Mouse (Mus musculus) neural tube, embryonic 15.5 days (tissue): ENCODE results near the gene Prps1. TPM values are rescaled to one million over a fixed set of nuclear protein-coding genes. Genes with fewer than 3 reads are reported as not detected.
A peak's percentile ranks its signal among the peaks of the same experiment; 100 is the strongest.

Source experiments
- ATAC-seq: fragments of 200-750 bp; cut with Nextera tagmentation; 2 replicates; pipeline ENCODE4 v1.8.0; 2017; ENCODE audit warnings: mild to moderate bottlenecking, moderate TSS enrichment, moderate library complexity; ENCODE audit not compliant: low FRiP score
- H3K27ac ChIP-seq: fragments of 300-500 bp; sonication (generic); replicated peaks from 2 replicates; pipeline ENCODE4 v1.5.1; 2015; ENCODE audit warnings: mild to moderate bottlenecking, inconsistent platforms
- H3K27me3 ChIP-seq: fragments of 300-500 bp; sonication (generic); replicated peaks from 2 replicates; pipeline ENCODE4 v1.6.1; 2015; ENCODE audit warnings: inconsistent platforms
- H3K36me3 ChIP-seq: fragments of 300-500 bp; sonication (generic); 2 replicates; pipeline ENCODE4 v1.6.1; 2015; ENCODE audit warnings: inconsistent platforms
- H3K4me1 ChIP-seq: fragments of 300-500 bp; sonication (generic); 2 replicates; pipeline ENCODE4 v1.6.1; 2015; ENCODE audit warnings: inconsistent platforms
- H3K4me2 ChIP-seq: fragments of 300-500 bp; sonication (generic); 2 replicates; pipeline ENCODE4 v1.6.1; 2015; ENCODE audit warnings: inconsistent platforms, mild to moderate bottlenecking, moderate library complexity
- H3K4me3 ChIP-seq: fragments of 300-500 bp; sonication (generic); replicated peaks from 2 replicates; pipeline ENCODE4 v1.5.1; 2015; ENCODE audit warnings: mild to moderate bottlenecking, inconsistent platforms
- H3K9ac ChIP-seq: fragments of 300-500 bp; sonication (generic); replicated peaks from 2 replicates; pipeline ENCODE4 v1.6.1; 2015; ENCODE audit warnings: mild to moderate bottlenecking, inconsistent platforms
- H3K9me3 ChIP-seq: fragments of 300-500 bp; sonication (generic); replicated peaks from 2 replicates; pipeline ENCODE4 v1.6.1; 2016; ENCODE audit warnings: inconsistent platforms
- WGBS: fragments of 180-500 bp; shearing (Covaris S2); methylation state at CpG from one replicate; pipeline ENCODE4 v1.1.7; 2015; ENCODE audit warnings: mixed read lengths; 5-methylcytosine and 5-hydroxymethylcytosine counted together
- polyA plus RNA-seq: library from polyadenylated mRNA; unstranded; fragments of >200 nt; fragmentation: Nextera tagmentation; extraction: Ambion mirVana; gene quantifications from 2 replicates; pipeline ENCODE4 v1.2.1, GENCODE M21; 2015

The Prps1 gene
- polyA plus RNA-seq, 1 experiment from 2014 or later = 88.0 TPM

DNA sequence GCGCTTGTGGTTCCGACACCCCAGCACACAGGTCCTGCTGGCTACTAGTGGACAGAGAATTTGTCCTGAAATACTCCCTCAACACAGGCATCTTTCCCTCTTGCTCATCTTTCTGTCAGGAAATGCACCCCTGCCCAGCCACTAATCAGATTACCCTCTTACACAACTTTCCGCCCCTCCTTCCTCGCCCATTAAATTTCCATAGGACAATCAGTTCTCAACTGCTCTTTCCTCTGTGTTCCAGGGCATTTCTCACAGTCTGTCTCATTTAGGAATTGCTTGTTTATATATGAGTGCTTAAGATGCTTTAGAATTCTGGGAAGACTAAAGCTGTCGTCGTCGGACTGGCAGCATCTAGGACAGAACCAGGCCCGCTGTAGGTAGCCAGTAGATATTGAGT lies 61.9 kb downstream of the Prps1 start:
- WGBS = 88% methylated on average over 8 of the region's 8 CpGs
- H3K9me3 ChIP-seq = no peaks in the 10 kb centered on the region
- H3K27me3 ChIP-seq = peaks cover 33% of the 10 kb centered on the region; the same call in 1 of the 2 replicates

DNA sequence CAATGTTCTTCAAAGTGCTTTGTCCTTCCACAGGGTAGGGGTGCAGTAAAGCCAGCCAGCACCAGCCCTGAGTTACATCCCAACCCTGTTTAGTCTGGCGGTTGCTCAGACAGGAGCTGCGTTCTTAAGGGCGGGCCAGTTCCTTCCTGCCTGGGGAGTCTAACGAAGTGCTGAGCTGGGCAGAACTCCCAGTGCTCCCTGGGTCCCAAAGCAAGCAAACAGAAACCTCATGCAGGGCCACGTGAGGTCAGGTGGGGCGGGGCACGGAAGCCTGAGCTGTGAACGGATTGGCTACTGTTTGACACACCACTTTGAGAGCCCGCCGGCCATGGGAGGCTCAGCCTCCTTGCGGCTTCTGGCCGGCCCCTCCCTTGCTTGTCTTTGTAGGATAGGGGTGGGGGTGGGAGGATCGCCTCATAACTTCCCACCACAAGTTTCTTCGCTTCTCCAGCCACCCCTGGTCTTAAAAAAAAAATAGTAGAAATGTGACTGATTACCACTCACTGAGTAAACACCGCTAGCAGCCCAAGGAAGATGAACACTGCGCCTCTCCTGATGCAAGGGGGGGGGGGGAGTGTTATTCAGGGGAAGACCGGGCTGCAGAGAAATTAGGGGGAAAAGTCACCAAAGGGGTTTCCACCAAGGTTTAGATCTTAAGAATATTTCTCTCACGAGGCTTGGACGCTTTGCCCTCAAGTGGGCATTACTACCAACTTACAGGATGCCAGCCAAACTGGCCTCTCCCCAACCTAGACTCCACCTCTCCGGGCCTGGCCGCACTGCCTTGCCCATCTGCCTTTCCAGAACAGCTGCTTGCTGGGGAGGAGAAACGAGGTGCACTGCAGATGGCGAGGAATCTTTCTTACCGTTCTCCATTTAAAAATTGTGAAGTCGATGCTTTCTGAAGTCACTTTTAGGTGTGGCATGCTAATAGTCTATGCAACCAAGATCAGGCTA lies 64.0 kb downstream of the Prps1 start:
- WGBS = 25% methylated on average over 23 of the region's 25 CpGs
- Histone ChIP-seq H3K27me3 (peaks cover 17% of the 10 kb centered on the region; the same call in 1 of the 2 replicates), H3K27ac (no peak overlapping the region), H3K9me3 (no peaks in the 10 kb centered on the region), H3K9ac (no peak overlapping the region), H3K4me1 (no peaks in the 10 kb centered on the region), H3K36me3 (no peaks in the 10 kb centered on the region), H3K4me2 (peak overlapping the region; percentile 50), H3K4me3 (peak overlapping the region; percentile 15; the same call in 1 of the 2 replicates)
- peak; percentile 83 for ATAC-seq

More for the DNA sequence above, 61.9 kb downstream of the Prps1 start:
- Histone ChIP-seq H3K9ac (no peak overlapping the region), H3K36me3 (no peaks in the 10 kb centered on the region), H3K4me2 (no peak overlapping the region), H3K4me1 (no peaks in the 10 kb centered on the region), H3K4me3 (no peak overlapping the region), H3K27ac (no peak overlapping the region)
- ATAC-seq = no peak

- no peak overlapping the region for H3K27ac ChIP-seq
- H3K9me3 ChIP-seq = no peaks in the 10 kb centered on the region
- WGBS = 73% methylated on average over 14 of the region's 14 CpGs
- no peaks in the 10 kb centered on the region for H3K4me1 ChIP-seq
- H3K4me2 ChIP-seq = no peak overlapping the region
- no peak overlapping the region for H3K4me3 ChIP-seq
- peaks cover 17% of the 10 kb centered on the region; the same call in 1 of the 2 replicates for H3K27me3 ChIP-seq
- H3K9ac ChIP-seq = no peak overlapping the region
- no peak for ATAC-seq
- H3K36me3 ChIP-seq = no peaks in the 10 kb centered on the region
These were observed 65.8 kb downstream of the Prps1 start for GRCm38 (mm10) chrX:140522071-140522765.

DNA sequence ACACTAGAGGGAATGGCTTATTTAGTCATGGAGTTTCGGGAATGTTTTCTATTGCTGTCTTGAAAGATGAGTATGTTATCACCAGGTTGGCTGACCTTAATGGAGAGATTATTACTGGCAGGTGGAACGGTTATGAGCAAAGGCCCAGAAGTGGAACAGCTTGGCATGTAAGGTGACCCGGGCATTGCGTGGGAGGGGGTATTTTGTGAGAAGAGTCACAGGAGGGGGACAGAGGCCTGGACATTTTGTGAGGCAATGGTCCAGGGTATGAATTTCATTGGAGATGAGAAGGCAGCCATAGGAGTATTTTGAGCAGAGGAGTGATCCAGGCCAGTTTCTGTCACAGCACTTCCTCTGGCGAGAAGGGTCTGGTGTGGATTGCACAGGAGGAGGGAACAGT lies 67.8 kb downstream of the Prps1 start:
- Histone ChIP-seq H3K9ac (no peak overlapping the region), H3K27me3 (peaks cover 13% of the 10 kb centered on the region; the same call in 1 of the 2 replicates), H3K27ac (no peak overlapping the region), H3K4me1 (no peaks in the 10 kb centered on the region), H3K4me2 (no peak overlapping the region), H3K36me3 (no peaks in the 10 kb centered on the region), H3K4me3 (no peak overlapping the region), H3K9me3 (no peaks in the 10 kb centered on the region)
- ATAC-seq = no peak
- WGBS = 87% methylated on average over 5 of the region's 5 CpGs

Other genes with a start within 250 kb of the Prps1 start
- 4.2 and 4.4 TPM in 2 replicates for gene Frmpd3, start 114.3 kb upstream of the Prps1 start, polyA plus RNA-seq
- gene Tsc22d3, start 144.0 kb downstream of the Prps1 start, polyA plus RNA-seq = 128 and 132 TPM in 2 replicates
- 6.3 and 6.6 TPM in 2 replicates for gene Mid2, start 208.0 kb downstream of the Prps1 start, polyA plus RNA-seq